Mouse (Mus musculus) cerebellum, adult (tissue): ENCODE measurements around the gene Araf.
A peak's percentile ranks its signal among the peaks of the same experiment; 100 is the strongest.

Experiments used
- ATAC-seq: cut with Nextera tagmentation; 2 replicates; pipeline ENCODE4 v1.9.2; 2017; ENCODE audit warnings: mild to moderate bottlenecking, moderate library complexity, mixed read lengths; ENCODE audit not compliant: insufficient number of reproducible peaks, low FRiP score, low TSS enrichment

Gene Araf

GRCm38 (mm10) chrX:20847816-20848215 is 50.2 kb downstream of the Araf start:
- ATAC-seq = no peak

GRCm38 (mm10) chrX:20848256-20848984 is 50.8 kb downstream of the Araf start:
- peak; percentile 100 for ATAC-seq

GRCm38 (mm10) chrX:20853794-20854193 is 56.2 kb downstream of the Araf start:
- ATAC-seq = no peak

DNA sequence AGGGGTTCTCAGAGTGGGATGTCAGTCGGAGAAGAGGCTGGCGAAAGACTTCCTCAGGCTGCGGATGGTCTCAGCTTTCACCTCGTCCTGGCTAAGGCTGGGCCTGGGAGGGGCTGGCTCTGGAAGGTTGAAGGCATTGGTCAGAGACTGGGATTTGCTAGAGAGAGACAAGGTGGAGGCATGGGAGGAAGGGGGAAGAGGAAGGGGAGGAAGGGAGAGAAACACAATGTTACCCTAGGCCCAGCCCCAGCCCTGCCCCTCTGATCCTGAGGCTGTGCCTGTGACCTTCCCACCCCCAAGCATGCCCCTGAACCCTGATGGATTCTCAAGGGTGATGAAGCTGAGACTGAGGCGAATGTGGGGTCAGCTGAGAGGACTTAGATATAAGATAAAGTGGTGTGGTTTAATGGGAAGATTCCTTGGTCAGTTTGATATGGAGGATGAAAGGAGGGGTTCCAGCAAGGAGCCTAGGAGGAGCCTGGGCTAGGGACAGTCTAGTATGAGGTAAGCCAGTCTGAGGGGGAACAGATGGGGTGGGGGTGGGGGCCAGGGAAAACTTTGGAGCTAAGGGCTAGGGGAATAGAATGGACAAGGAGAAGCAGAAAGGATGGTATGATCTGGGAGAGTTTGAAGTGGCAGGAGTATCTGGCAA is 64.0 kb downstream of the Araf start:
- ATAC-seq = no peak

DNA sequence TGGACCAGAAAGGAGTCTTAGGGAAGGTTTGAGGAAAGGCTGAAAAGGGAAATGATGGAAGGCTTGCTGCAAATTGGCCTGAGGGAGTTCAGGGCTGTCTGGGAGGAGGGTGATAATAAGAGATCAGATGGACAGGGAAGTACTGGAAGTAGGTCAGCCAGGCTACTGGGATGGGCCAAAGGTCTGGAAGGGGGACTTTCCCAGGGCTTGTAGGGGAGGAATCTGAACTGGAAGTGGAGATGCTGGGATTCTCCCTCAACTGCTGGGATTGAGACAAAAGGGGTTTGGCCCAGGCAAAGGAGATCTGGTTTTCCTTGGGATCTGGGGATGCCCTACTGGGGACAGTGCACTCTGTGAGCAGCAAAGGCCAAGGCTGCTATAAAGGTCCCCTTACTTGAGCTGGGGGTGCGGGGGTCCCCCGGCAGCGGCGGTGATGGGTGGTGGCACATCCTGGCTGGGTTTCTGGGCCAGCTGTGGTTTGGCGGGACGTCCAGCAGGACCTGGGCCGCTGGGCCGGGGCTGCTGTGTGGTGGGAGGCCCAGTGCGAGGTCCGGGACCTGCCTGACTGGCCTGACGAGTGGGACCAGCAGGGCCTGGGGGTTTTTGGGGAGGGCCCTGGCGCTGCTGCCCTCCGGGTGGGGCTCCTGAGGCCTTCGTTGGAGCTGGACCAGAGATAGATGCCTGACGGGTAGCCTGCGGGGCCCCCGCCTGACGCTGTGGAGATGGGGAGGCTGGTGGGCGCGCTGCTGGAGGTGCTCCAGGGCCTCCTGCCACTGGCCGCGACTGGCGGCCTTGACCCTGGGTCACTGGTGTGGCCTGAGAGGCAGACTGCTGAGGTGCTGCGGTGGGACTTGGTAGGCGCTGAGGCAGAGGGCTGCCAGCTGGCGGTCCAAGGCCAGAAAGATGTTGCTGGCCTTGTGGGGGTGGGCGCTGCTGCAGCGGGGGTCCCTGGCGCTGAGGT is 64.8 kb downstream of the Araf start:
- no peak for ATAC-seq

- no peak for ATAC-seq
Measured at GRCm38 (mm10) chrX:20863161-20864101, 65.8 kb downstream of the Araf start.

- ATAC-seq = no peak
Measured at GRCm38 (mm10) chrX:20868091-20868490, 70.5 kb downstream of the Araf start.

GRCm38 (mm10) chrX:20869203-20869602 is 71.6 kb downstream of the Araf start:
- ATAC-seq = no peak

DNA sequence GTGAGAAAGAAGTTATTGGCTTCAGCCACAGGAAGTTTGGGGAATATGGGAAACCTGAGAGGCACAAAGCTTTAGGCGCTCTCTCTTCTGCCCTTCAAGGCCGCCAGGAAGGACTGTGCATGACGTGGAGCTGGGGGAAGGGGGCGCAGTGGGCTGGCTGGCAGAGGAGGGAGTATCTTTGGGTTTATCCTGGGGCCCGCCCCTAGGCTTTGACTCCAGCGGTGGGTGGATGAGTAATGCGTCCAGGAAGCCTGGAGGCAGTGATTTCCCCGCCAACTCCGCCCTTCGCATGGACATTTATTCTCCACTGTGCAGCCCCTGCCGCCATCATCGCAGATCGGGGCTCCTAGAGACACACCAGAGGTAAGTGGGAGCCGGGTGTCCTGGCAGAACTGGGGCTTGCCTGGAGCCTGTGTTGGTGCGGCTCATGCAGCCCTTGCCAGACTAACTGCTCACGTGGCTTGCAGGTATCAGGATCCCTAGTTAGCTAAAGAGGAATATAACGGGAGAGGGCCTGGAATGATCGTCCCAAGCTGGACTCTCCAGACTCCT is 72.4 kb downstream of the Araf start, which contains the start of gene Timp1:
Timp1 (plus strand) TSS at position 205 of the 552 bp plus-strand sequence.
- ATAC-seq = no peak

- no peak for ATAC-seq
Measured at GRCm38 (mm10) chrX:20872928-20873500, 75.4 kb downstream of the Araf start.

DNA sequence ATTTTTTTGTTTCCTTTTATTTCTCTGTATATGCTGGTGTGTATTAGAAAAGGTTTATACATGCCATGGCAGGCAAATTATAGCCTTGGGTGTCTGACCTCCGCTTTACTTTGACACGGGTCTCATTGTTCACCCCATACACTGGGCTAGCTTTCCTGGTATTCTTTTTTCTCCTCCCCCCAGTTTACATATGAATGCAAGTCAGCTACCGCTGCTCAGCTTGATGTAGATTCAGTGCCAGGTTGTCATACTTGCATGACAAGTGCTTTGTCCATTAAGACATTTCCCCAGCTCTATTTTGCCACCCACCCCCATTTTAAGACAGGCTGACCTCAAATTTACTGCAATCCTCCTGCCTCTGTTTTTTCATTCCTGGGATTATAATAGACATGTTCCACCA is 77.6 kb downstream of the Araf start:
- no peak for ATAC-seq

DNA sequence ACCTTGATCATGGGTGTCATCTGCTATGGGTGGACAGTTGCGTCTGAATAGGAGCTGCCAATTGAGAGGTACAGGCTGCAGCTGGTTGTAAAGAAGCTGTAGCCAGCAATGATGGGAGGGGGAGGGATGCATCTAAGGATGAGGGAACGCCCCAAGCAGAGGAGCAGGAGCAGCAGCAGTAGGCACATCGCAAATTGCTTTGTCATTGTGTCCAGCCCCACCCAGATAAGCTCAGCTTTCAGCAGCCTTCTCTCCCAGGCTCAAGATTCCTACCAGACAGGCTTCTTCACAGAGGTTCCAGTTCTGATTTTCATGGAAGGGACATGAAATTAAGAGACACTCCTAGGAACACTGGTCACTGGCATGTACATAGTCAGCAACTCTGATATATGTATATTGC is 112.5 kb downstream of the Araf start:
- no peak for ATAC-seq
